Mouse (Mus musculus) lung, postnatal 0 days (tissue): ENCODE results near the gene Anp32b.

Experiments
- CTCF ChIP-seq: IDR thresholded peaks from 2 replicates; pipeline ENCODE4 v1.5.1; 2016; ENCODE audit warnings: antibody characterized with exemption, mild to moderate bottlenecking
- EP300 ChIP-seq: IDR thresholded peaks from 2 replicates; pipeline ENCODE4 v1.6.1; 2016; ENCODE audit warnings: antibody characterized with exemption, mild to moderate bottlenecking, control low read depth

DNA sequence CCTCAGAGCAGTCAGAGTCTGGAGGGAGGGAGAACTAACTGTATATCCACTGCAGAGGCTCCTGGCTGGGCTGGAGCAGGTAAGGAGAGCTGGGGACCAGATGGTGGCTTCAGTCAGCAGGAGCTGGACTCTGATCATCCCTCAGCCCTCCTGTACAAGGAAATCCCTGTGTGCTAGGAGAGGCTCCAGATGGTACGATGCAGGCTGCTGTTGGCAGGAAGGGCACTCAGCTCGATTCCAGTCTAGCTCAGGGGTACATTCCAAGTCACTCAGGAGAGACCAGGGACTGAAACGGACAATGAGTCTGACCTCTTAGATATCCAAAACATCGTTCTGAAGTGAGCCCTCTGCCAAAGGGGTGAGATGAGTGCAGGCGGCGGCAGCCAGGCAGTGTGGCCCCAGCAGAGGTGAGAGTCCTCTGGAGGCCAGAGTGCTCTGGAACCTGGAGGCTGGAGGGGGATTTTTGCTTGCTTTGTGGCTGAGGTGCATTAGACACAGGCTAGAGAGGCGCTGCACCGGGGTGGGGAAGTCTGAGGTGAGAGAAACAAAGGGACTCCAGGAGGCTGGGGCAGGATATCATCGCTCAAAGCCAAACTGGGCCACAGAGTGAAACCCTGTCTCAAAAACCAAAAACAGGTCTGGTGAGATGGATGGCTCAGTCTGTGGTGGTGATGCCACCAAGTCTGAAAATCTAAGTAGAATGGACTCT is 5.3 kb upstream of the Anp32b start:
- TF ChIP-seq CTCF (no peak), EP300 (no peak)
